Mouse (Mus musculus) heart, adult 9 months (tissue): ENCODE measurements around the gene Rnf216.
"Not testable (repeated sequence)": the region's sequence is repeated elsewhere in the genome, so short reads cannot be mapped to it uniquely, and the experiment has no call there.

Experiments used
- DNase-seq, 2 experiments: peaks; one replicate each; pipeline ENCODE4 v3.0.0; 2022; ENCODE audit warnings: low spot score in 2 of 2

Rnf216 gene

DNA sequence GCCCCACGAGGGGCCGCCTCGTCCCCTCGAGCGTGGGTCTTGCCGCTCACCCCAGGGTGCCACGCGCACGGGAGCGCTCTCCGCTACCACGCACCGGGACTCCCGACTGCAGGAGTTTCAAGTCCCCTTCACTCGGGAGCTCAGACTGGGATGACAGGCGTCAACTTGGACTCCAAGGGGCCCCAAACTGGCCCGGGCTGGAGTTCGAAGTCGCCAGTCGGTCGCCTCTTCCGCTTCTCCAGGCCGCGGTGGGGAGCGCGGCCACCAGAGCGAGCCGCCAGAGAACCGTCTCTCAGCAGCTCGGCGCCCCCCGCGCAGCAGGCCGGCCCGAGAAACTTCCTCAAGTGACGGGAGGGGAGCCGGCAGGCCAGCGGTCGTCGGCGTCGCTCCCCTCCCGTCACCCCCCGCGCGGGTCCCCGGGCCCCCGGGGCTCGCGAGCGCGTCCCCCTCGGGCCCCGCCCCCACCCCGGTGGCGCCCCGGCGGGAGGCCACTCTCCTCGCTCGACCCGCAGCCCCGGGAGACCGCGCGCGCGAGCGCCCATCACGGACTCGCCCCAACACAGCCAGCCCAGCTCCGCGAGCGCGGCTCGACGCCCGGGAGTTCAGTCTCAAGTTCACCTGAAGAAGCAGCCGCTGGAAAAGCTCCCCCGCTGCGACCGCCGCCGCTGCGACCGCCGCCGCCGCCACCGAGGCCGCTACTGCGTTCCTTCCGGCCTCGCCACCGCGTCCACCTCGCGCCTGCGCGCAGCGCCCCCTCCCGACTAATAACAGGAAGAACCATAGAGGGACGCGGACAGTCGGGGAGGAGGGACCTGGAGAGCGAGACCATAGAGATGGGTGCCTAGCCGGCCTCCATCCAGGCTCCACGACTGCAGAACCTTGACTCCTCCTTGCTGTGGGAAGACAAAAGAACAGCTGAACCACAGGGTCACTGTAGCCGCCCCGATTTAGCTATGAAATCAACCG is at the start of gene Rnf216:
Gene Rnf216 (minus strand): TSS at position 714 of the 966 bp plus-strand sequence.
- DNase-seq, result peak; percentile 95 to 97

DNA sequence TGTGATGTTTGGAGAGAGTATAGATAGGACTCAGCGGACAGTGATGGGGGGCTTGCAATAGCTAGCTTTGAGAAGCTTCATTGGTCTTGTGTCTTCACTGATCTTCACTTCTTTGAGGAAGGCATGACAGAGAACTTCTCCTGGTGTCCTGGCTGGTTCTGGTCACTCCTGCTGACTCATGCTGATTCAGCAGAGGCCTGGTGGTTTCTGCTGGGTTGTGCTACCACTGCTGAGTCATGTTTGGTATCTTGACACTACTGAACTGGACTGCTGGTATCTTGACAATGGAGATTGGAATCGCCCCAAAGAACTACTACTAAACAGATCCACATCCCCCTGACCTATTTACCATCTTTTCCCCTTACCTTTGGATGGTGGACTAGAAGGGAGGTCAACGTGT is 42.7 kb upstream of the Rnf216 start:
- no peak for DNase-seq

DNA sequence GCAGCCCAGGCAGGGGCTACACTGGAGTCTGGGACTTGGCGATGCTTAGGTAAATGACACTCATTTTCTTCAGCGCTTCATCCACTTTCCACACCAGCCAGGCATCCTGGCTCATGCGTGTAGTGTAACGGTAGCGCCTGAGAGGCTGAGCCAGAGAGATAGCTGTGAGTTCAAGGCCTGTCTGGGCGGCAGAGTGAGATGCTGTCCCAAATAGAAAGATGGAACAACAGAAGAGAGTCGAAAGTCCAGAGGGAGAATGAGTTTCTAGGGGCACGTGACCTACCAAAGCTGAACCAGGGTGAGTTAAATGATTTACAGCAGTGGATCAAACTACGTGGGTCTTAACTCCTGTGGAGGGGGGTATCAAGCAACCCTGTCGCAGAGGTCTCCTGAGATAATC is 41.0 kb upstream of the Rnf216 start:
- no peak for DNase-seq

DNA sequence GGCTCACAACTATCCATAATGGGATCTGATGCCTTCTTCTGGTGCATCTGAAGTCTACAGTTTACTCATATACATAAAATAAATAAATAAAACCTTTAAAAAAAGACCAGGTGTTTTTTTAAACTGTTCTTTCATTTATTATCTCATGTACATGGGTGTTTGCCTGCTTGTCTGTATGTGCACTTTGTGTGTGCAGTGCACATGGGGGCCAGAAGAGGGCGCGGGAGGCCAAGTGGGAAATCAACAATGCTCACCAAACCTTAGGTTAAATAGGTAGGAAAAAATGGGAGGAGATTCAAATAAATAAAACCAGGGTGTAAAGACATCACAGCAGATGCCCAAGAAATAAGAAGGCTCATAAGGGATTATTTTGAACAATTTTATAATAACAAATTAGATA is 37.2 kb upstream of the Rnf216 start:
- no peak for DNase-seq

DNA sequence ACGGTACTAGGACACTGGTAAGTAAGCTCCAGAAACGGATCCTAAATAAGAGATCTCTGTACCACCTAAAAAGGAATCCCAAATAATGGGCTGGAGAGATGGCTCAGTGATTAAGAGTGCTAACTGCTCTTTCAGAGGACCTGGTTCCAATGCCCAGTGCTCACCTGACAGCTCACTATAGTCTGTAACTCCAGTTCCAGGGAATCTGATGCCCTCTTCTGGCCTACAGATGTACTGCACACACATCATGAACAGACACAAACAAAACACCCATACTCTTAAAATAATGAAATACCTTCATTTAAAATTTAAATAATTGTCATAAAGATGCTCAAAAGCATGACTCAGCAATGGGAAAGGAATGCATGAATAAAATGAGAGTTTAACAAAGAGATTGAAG is 36.7 kb upstream of the Rnf216 start:
- DNase-seq, result no peak

DNA sequence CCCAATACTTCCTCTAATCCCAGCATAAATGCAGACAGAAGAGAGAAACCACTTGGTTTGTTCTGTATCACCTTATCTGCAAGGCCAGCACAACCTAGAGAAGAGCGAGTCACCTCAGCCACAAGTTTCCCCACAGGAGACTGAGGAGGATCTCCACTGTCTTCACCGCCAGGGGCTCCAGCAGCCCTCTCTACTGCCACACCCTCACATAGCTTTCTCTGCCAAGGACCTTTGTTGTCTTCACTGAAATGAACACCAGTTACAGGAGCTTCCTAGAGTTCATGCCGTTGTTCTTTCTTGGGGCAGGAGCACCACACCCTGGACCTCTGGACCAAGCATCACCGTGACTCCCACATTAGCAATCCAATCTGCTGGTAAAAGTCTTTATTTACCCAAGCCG is 35.9 kb upstream of the Rnf216 start:
- DNase-seq, result no peak

DNA sequence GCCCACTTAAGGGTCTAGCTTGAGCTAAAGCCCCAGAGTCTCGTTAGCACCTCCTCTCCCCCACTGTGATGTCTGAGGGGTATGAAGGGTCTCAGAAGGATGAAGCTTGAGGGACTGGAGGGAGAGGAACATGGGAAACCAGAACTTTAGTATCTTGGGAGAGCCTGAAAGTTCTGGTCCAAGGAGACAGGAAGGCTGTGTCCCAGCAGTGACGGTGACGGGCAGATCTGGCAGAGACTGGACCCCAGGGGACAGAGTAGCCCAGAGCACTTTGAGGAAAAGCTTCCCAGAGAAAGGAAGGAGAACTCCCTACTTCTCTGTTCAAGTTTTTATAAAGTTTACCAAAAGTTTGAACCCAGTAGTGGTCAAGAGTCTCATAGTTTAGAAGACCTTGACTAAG is 34.7 kb upstream of the Rnf216 start, which contains the start of gene Olfr718-ps1:
Gene Olfr718-ps1 (minus strand): TSS at position 101 of the 400 bp plus-strand sequence.
- DNase-seq, result no peak

DNA sequence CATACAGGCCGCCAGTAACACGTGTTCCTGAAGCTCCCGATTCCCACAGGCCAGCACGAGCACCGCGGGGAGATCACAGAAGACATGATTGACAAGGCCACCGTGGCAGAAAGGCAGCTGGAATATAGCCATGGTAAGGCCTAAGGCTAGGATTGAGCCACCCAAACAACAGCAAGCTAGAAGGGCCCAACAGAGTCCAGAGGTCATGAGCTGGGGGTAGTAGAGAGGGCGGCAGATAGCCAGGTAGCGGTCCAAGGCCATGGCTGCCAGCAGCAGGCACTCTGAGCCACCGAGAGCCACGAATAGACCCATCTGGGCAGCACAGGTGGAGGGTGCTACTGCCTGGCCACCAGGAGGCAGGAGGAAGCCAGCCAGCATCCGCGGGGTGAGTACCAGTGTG is 24.8 kb upstream of the Rnf216 start:
- DNase-seq, result no peak

DNA sequence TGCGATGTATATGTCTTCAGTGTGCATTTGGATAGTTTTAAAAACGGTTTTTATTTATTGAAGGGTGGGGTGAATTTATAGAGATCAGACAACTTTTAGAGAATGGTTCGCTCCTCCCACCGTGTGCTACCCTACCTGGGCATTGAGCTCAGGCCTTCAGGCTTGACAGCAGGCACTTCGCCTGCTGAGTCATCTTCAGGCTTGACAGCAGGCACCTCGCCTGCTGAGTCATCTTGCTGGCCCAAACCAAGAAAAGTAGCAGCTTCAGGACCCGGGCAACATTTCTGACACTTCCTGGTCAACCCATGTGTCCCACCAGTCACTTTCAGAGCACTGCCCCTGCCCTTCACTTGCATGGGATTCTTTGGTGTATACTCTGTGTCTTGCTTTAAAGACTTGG is 22.2 kb upstream of the Rnf216 start:
- no peak for DNase-seq

DNA sequence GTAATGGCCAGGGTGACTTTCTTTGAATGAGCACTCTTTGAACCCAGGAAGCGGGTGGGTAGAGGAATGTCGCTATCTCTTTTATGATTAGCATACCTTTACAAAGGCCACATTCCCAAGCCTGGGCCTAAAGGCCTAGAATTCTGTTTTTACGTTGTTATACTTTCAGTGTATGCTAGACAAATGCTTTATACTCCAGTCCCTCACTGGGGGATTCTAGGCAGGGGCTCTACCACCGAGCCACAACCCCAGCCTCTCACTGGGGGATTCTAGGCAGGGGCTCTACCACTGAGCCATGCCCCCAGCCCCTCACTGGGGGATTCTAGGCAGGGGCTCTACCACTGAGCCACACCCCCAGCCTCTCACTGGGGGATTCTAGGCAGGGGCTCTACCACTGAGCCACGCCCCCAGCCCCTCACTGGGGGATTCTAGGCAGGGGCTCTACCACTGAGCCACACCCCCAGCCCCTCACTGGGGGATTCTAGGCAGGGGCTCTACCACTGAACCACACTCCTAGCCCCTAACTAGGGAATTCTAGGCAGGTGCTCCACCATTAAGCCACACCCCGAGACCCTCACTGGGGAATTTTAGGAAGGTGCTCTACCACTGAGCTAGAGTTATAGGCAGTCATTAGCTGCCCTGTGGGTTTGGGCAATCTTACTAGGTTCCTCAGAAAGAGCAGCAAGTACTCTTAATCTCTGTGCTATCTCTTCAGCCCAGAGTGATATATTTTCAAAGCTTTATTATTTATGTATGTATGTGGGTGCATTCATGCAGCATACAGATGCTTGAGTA is 21.6 kb upstream of the Rnf216 start:
- DNase-seq, result not testable (repeated sequence)

DNA sequence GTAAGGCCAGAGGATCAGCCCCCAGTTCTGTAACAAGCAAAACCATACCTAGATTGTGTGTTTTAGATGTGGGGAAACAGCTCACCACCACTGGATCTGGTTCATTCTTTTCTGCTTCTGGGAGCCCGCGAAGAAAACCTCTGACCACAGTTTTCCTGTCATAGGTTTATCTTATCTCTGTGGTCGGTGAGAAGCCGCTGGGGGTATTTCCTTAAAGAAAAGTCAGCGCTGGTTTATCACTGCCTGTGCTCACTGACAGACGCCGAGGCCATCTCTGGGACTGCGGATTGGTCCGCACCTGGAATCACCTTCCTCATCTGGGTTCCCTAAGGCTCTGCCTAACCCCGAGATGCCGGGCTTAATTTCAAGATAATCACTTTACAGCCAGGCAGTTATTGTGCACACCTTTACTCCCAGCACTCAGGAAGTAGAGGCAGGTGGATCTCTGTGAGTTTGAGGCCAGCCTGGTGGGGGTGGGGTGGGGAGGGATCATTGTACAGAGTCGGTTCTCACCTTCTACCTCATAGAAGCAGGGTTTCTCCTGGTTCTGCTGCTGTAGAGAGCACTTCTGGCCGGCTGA is 20.2 kb upstream of the Rnf216 start:
- DNase-seq, result no peak

DNA sequence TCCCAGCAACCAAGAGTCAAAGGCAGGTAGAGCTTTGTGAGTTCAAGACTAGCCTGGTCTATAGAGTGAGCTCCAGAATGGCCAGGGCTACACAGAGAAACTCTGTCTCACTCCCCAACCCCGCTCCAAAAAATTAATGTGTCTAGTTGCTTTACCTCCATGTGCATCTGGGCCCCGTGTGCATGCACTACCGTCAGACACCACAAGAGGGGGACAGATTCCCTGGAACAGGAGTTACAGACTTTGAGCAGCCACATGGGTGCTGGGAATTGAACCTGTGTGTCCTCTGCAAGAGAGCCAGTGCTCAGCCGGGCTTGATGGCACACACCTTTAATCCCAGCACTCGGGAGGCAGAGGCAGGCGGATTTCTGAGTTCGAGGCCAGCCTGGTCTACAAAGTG is 17.5 kb upstream of the Rnf216 start:
- no peak for DNase-seq

DNA sequence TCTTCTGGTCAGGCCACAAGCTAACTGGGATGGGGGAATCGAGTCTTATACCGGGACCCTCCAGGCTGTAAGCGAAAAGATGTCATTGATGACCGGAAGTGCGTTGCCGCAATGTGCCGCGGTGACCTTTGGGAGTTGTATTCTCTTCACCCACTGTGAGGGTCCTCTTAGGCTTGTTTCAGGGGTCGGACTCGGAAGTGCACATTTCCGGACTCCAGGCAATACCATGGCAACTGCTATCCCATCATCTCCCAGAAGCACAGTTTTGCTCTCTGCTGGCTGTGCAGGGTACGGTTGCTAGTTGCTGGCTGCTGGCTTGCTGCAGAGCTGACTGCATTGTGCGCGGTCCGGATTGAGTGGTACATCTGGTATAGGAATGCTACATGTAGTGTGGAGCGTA is 16.3 kb upstream of the Rnf216 start:
- no peak for DNase-seq

DNA sequence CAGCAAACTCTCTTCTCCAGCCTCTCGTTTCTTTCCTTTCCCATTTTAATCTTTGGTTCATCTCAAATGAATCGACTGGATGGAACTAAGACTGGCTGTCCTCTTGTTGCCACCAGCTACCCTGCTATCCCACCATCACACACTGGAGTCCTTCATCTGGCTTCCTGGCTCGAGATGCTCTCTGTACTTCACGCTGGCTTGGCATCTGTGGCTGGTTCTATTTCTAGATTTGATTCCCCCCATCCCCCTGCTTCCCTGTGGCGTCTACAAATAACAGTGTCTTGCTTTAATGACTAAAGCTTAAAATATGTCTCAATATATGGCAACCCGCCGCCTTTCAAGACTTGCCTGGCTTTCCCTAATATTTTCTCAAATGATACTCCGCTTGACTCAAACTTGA is 15.0 kb upstream of the Rnf216 start:
- no peak for DNase-seq

DNA sequence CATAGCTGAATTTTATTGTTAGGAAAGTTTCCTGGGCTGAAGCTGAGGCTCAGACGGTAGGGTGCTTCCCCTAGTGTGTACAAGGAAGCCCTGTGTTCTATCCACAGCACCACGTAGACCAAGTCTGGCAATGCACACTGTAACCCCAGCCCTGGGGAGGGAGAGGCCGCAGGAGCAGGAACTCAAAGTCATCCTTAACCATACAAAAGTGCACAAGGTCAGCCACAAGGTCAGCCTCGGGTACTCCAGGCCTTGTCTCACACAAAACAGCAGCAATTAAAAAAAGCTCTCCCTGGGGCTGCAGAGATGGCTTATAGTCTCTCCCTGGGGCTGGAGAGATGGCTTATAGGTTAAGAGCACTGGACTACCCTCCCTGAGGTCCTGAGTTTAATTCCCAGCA is 14.1 kb upstream of the Rnf216 start:
- DNase-seq, result no peak

DNA sequence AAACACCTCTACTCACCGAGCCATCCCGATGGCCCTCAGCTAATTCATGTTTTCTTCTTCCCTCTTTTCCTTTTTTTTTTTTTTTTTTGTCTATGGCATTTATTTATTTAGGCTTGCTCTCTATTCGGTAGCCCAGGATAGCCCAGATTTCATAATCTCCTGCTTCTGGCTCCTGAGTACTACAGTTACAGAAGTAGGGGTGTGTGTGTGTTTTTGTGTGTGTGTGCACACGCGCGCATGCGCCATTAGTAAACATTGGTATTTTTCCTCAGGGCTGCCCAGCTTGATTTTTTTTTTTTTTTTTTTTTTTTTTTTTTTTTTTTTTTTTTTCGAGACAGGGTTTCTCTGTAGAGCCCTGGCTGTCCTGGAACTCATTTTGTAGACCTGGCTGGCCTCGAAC is 13.3 kb upstream of the Rnf216 start:
- no peak for DNase-seq

DNA sequence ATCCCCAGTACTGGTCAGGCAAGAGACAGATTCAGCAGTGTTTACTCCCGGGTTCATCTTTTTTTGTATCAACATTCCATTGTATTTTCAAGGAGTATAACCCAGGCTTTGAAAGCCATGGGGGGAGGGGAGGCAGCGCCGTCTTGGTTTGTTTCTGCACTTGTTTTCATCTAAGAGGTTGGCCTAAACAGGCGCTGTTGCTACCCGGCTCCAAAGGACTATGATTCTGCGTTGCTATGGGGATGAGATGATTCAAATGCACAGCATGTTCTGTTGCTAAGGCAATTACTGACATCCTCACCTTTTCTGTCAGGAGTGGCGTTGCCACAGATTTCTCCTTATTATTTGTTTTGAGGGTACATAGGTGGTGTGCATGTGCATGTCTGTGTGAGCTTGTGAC is 12.8 kb upstream of the Rnf216 start:
- no peak for DNase-seq

DNA sequence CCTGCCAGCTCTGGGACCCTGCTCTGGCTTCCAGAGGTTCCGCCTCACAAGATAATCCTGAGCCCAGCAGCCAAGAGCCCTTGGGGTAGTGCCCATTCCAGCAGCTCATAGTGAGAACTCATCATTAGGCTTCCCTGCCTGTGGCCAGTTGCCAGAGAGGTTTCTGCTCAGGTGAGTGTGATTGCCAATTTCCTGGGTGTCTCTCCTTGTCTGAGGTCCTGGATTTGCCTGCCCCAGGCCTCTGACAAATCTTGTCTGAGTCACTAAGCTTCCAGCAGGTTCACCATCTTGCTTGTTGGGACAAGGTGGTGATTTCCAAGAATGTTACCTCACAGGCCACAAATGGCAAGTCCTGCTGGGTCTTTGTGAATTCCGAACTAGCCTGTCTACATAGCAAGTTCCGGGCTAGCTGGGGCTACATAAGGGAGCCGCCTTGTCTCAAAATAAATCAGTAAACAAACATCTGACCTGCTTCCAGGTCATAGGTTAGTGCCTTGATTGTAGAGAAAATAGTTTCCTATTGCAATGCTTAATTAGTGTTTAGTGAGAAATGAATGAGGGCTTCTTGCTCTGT is 12.1 kb upstream of the Rnf216 start:
- DNase-seq, result no peak

DNA sequence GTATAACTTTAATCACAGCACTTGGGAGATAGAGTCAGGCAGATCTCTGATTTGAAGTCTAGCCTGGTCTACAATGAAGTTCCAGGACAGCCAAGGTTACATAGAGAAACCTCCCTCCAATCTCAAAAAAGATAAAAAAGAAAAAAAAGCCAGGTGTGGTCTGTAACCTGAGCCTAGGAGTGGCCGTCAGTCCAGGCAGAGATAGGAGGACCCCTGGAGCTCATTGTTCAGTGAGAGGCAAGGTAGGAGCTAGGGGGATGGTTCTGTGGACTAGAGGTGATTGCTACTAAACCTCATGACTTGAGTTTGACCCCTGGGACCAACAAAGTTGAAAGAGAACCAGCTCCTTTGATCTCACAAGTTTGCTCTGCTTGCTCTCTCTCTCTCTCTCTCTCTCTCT is 9.9 kb upstream of the Rnf216 start:
- no peak for DNase-seq

DNA sequence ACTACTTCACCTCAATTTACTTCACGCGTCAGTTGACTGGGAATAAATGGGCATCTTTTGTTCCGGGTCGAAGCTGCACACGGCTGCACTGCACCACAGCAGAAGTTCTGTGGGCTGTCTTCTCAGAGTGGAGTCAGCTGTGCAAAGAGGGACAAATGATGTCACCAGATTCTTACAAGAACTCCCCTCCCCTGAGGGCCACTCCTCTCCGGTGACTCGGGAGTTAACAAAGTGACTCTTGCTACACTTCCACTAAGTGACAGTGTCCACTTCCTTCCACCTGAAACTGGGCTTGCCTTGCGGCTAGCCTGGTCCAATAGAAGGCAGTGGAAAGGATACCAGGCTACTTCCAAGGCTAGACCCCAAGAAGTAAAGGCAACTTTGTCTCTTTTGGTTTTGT is 9.3 kb upstream of the Rnf216 start:
- DNase-seq, result no peak

DNA sequence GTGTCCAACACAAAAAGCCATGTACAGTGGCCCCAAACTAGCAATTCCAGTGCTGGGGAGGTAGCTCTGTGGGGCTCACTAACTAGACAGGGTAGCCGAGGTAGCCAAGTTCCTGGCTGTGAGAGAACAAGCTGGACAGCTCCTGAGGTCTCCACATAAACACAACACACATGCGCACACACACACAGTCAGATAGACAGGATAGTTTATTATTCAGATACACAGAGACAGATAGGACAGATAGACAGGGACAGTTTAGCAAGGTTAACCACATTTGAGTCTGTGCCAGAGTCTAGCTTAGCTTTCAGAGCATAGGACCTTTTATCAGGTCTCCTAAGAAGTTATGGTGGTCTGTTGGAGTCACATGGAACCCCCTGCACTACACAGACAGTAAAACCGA is 6.0 kb downstream of the Rnf216 start:
- no peak for DNase-seq

DNA sequence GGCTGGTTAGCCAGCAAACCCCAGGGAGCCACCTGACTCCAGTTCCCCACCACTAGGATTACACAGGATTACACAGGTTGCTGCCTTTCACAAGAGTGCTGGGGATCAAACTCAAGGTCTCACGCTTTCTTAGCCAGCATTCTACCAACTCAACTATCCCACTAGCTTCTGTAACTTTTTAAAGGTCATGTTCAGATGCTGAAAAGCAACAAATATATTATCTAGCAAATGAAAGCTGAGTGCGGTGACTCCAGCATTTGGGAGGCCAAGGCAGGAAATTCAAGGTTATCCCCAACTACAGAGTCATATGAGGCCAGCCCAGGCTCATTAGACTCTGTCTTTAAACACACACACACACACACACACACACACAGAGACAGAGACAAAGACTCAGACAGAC is 9.6 kb downstream of the Rnf216 start:
- no peak for DNase-seq
